Mouse (Mus musculus): ENCODE measurements around the gene Fgf14.

GRCm38 (mm10) chr14:124220979-124221378, 455.9 kb downstream of the Fgf14 start:
- TF ChIP-seq CTCF (conservative IDR thresholded peaks at IDR 0.05; ENCODE audit: insufficient read depth, insufficient read length, low read depth, low read length) (no peak), POLR2A (IDR thresholded peaks at IDR 0.05; ENCODE audit: low read depth, low read length) (no peak)
